Mouse (Mus musculus) kidney, embryonic 15.5 days (tissue): ENCODE measurements around the gene Emp2. TPM values are rescaled to one million over a fixed set of nuclear protein-coding genes. Genes with fewer than 3 reads are reported as not detected.

ENCODE experiments used
- ATAC-seq: fragments of 200-750 bp; cut with Nextera tagmentation; replicated peaks from 2 replicates; pipeline ENCODE4 v1.8.0; 2017; ENCODE audit warnings: moderate TSS enrichment; ENCODE audit not compliant: low FRiP score
- H3K27ac ChIP-seq: fragments of 300-500 bp; sonication (generic); 2 replicates; pipeline ENCODE4 v1.5.1; 2015; ENCODE audit warnings: mild to moderate bottlenecking, inconsistent platforms
- H3K27me3 ChIP-seq: fragments of 300-500 bp; sonication (generic); 2 replicates; pipeline ENCODE4 v1.6.1; 2015; ENCODE audit warnings: inconsistent platforms
- H3K36me3 ChIP-seq: fragments of 300-500 bp; sonication (generic); 2 replicates; pipeline ENCODE4 v1.6.1; 2015; ENCODE audit warnings: inconsistent platforms
- H3K4me1 ChIP-seq: fragments of 300-500 bp; sonication (generic); 2 replicates; pipeline ENCODE4 v1.6.1; 2015; ENCODE audit warnings: inconsistent platforms
- H3K4me2 ChIP-seq: fragments of 300-500 bp; sonication (generic); 2 replicates; pipeline ENCODE4 v1.6.1; 2015; ENCODE audit warnings: moderate library complexity, mild to moderate bottlenecking, inconsistent platforms
- H3K4me3 ChIP-seq: fragments of 300-500 bp; sonication (generic); replicated peaks from 2 replicates; pipeline ENCODE4 v1.5.1; 2015; ENCODE audit warnings: mild to moderate bottlenecking, inconsistent platforms
- H3K9ac ChIP-seq: fragments of 300-500 bp; sonication (generic); 2 replicates; pipeline ENCODE4 v1.6.1; 2015; ENCODE audit warnings: mild to moderate bottlenecking, inconsistent platforms
- H3K9me3 ChIP-seq: fragments of 300-500 bp; sonication (generic); replicated peaks from 2 replicates; pipeline ENCODE4 v1.6.1; 2016; ENCODE audit warnings: inconsistent platforms
- WGBS: fragments of 180-500 bp; shearing (Covaris S2); methylation state at CpG from one replicate; pipeline ENCODE4 v1.1.7; 2015; ENCODE audit warnings: mixed read lengths; 5-methylcytosine and 5-hydroxymethylcytosine counted together
- polyA plus RNA-seq: library from polyadenylated mRNA; unstranded; fragments of >200 nt; fragmentation: Nextera tagmentation; extraction: Ambion mirVana; gene quantifications from 2 replicates; pipeline ENCODE4 v1.2.1, GENCODE M21; 2015

Gene Emp2
- polyA plus RNA-seq, 1 experiment from 2014 or later: 19.6 TPM

- WGBS: 82% methylated on average over 13 of the region's 13 CpGs
- Histone ChIP-seq H3K4me3 (no peak overlapping the region), H3K9ac (no peak overlapping the region), H3K27me3 (no peaks in the 10 kb centered on the region), H3K27ac (no peak overlapping the region), H3K4me2 (no peak overlapping the region), H3K4me1 (0 out of 2 replicates have a peak, but pooled peaks cover 3% of the 10 kb centered on the region), H3K9me3 (no peaks in the 10 kb centered on the region), H3K36me3 (no peaks in the 10 kb centered on the region)
- no peak for ATAC-seq
These were observed 23.8 kb upstream of the Emp2 start for GRCm38 (mm10) chr16:10337422-10338197.

DNA sequence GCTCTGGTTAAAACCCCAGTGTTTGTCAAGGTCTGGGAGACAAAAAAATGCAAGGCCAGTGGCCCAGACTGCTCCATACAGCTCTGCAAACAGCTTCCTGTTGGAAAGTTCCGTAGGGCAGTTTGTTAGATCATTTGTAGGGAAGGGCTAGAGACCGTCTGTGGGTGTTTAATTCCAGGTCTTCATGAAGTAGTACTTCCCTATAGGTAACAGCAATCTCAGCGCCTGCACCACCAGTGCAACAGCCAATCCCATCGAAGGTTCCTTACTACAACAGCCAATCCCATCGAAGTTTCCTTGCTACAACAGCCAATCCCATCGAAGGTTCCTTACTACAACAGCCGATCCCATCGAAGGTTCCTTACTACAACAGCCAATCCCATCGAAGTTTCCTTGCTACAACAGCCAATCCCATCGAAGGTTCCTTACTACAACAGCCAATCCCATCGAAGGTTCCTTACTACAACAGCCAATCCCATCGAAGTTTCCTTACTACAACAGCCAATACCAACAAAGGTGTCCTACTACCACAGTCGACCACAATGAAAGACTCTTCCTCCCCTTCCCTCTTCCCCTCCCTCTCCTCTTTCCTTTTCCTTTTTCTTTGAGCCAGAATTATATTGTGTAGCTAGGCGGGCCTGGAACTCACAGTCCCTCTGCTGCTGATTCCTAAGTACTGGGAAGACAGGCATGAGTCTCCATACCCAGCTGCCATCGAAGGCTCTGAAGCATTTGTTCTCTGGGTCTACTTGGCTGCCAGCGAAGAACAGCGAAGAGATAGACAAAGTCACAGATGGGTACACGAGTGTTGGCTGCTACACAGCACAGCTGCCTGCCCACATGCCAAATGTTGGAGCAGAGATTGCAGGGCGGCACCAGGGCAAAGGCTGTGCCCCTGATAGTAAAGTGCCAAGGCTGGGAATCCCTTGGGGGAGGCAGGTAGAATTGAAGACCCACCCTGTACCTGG, 23.0 kb upstream of the Emp2 start:
- Histone ChIP-seq H3K4me2 (no peak overlapping the region), H3K9me3 (no peaks in the 10 kb centered on the region), H3K27ac (no peak overlapping the region), H3K4me1 (0 out of 2 replicates have a peak, but pooled peaks cover 3% of the 10 kb centered on the region), H3K9ac (no peak overlapping the region), H3K36me3 (no peaks in the 10 kb centered on the region), H3K27me3 (no peaks in the 10 kb centered on the region), H3K4me3 (no peak overlapping the region)
- no peak for ATAC-seq
- 91% methylated on average over 19 of the region's 19 CpGs for WGBS

GRCm38 (mm10) chr16:10335953-10336352, 22.2 kb upstream of the Emp2 start:
- H3K9me3 ChIP-seq: no peaks in the 10 kb centered on the region
- H3K27me3 ChIP-seq: no peaks in the 10 kb centered on the region
- no peak for ATAC-seq
- no peak overlapping the region for H3K9ac ChIP-seq
- WGBS: 89% methylated on average over 2 of the region's 2 CpGs
- peaks cover 6% of the 10 kb centered on the region for H3K4me1 ChIP-seq
- H3K4me3 ChIP-seq: no peak overlapping the region
- no peak overlapping the region for H3K27ac ChIP-seq
- H3K36me3 ChIP-seq: no peaks in the 10 kb centered on the region
- H3K4me2 ChIP-seq: no peak overlapping the region

- no peaks in the 10 kb centered on the region for H3K27me3 ChIP-seq
- H3K4me1 ChIP-seq: peaks cover 20% of the 10 kb centered on the region
- H3K9ac ChIP-seq: no peak overlapping the region
- no peaks in the 10 kb centered on the region for H3K9me3 ChIP-seq
- no peak overlapping the region for H3K4me3 ChIP-seq
- WGBS: 35% methylated on average over 7 of the region's 7 CpGs
- no peak overlapping the region for H3K27ac ChIP-seq
- no peaks in the 10 kb centered on the region for H3K36me3 ChIP-seq
- H3K4me2 ChIP-seq: no peak overlapping the region
- no peak for ATAC-seq
These were observed 19.0 kb upstream of the Emp2 start for GRCm38 (mm10) chr16:10332732-10333131.

DNA sequence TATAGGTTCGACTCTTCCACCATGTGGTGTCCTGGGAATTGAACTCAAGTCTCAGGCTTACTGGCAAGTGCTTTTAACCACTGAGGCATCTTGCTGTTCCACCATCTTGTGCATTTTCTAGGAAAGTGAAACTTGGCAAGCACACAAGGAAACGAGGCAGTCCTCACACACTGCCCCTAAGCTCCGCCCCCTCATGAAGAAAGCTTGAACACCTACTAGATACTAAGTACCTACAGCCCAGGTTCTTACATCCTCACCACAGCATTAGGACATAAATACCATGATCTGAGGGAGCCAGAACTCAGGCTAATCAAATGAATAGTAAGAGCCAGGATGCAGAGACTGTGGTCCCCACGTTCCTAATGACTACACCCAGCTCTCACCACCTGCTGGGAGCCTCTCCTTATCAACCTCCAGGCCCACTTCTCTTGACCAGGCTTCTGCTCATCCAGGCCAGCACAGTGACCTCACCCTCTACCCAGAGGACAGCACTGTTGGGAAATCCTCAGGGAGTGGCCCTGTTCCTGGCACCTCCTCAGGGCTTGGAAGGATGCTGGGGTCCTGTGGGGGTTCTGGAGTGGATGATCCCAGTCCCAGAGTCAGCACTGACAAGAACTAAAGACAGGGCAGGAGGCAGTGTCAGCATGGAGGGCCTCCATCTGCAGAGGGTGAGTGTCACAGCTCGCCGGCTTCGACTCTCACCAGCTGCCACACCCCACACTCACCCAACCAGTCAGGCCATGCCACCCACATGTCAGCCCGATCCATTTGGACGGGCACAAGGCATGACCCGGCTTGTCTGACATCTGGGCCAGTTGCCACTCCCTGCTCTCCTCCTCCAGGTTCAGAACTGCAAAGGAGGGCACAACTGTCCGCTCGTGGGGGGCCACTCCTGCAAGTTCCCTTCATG, 17.1 kb upstream of the Emp2 start:
- H3K9ac ChIP-seq: no peak overlapping the region
- H3K36me3 ChIP-seq: no peaks in the 10 kb centered on the region
- 58% methylated on average over 12 of the region's 12 CpGs for WGBS
- H3K4me2 ChIP-seq: no peak overlapping the region
- peaks cover 25% of the 10 kb centered on the region for H3K4me1 ChIP-seq
- H3K4me3 ChIP-seq: no peak overlapping the region
- no peak overlapping the region for H3K27ac ChIP-seq
- H3K9me3 ChIP-seq: no peaks in the 10 kb centered on the region
- ATAC-seq: peak; percentile 40; the same call in 1 of the 2 replicates
- no peaks in the 10 kb centered on the region for H3K27me3 ChIP-seq

GRCm38 (mm10) chr16:10327563-10328333, 14.0 kb upstream of the Emp2 start:
- Histone ChIP-seq H3K4me3 (no peak overlapping the region), H3K9ac (no peak overlapping the region), H3K27me3 (no peaks in the 10 kb centered on the region), H3K4me2 (peak overlapping the region; percentile 16; the same call in 1 of the 2 replicates), H3K9me3 (no peaks in the 10 kb centered on the region), H3K27ac (peak overlapping the region; percentile 87), H3K36me3 (no peaks in the 10 kb centered on the region), H3K4me1 (peaks cover 25% of the 10 kb centered on the region)
- peak; percentile 91 for ATAC-seq
- 36% methylated on average over 13 of the region's 13 CpGs for WGBS

DNA sequence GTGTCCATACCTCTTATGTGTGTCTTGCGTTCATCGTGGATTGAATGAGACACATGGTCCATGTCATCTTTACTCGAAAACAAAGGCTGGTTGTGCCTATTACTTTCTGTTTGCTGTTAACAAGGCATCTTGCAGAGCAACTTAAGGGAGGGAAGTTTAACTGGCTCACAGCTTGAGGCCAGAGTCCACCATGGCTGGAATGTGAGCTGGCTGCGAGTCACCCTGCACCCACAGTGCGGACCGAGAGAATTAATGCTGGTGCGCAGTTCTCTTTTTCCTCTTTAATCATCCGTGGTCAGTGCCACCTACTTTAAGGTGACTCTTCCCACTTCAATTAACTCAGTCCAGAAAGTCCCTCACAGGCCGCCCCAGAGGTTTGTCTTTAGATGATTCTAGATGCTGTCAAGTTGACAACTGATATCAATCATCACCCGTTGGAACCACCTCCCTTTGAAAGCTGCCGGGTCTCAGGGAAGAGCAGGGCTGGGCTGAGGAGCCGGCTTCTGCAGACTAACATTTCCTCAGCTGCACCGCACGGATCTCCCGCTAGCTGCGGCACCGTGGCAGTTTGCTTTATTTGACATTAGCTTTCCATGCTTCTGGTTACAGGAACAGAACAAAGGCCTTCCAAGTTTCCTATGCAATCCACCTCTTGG, 6.3 kb upstream of the Emp2 start:
- ATAC-seq: peak; percentile 59
- no peak overlapping the region for H3K4me3 ChIP-seq
- no peaks in the 10 kb centered on the region; the same call in 1 of the 2 replicates for H3K27me3 ChIP-seq
- no peaks in the 10 kb centered on the region for H3K9me3 ChIP-seq
- no peak overlapping the region for H3K27ac ChIP-seq
- 56% methylated on average over 17 of the region's 17 CpGs for WGBS
- no peak overlapping the region for H3K9ac ChIP-seq
- H3K4me2 ChIP-seq: no peak overlapping the region
- H3K36me3 ChIP-seq: no peaks in the 10 kb centered on the region
- no peaks in the 10 kb centered on the region for H3K4me1 ChIP-seq

DNA sequence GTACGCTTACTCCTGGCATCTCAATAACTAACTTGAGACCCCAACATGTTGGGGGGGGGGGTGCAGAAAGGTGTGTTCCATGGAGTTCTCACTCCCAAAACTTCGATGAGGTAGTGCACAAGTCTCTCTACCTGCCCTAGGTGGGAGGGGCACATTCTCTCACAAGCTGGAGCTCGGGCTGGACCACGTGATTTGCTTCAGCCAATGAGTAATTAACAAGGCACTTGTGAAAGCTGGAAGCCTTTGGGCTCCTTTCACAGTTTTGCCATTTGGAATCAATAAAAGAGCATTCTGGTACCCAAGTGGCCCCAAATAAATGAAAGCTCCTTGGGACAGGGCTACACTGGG, 3.4 kb upstream of the Emp2 start:
- Histone ChIP-seq H3K4me2 (no peak overlapping the region), H3K4me3 (no peak overlapping the region), H3K27me3 (peaks cover 10% of the 10 kb centered on the region; the same call in 1 of the 2 replicates), H3K4me1 (peaks cover 12% of the 10 kb centered on the region), H3K9me3 (no peaks in the 10 kb centered on the region), H3K9ac (no peak overlapping the region), H3K27ac (no peak overlapping the region), H3K36me3 (no peaks in the 10 kb centered on the region)
- no peak for ATAC-seq
- 54% methylated on average over 4 of the region's 4 CpGs for WGBS

DNA sequence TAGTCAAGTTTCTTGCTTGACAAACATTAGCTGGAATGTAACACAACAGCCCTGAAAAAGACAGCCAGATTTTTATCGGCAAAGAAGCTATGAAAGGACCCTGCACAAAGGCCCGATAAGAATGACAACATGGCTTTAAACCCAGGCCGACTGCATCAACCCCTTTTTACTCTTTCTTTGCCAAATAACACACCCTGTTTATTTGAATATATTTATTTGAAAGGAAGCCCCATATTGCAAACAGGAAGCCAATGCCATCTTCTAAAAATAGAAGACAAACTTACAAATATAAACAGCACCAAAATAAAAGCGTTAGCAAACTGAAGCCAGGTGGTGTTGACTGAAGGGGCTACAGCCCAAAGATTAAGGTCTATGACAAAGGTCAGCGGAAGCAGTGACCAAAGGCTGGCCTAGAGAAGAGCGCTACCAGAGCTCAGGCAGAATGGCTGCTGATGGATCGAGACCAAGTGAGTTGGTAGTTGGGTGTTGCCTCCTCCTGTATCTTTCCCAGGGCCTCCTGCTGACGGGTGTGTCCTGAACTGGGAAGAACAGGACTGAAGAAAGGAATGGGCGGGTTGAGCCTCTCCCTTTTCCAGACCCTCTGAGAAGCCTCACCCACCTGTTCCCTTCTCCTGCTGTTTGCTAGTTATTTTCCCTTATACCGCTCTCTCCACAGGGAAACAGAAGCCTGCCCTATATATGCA, 2.9 kb upstream of the Emp2 start:
- H3K27me3 ChIP-seq: peaks cover 10% of the 10 kb centered on the region; the same call in 1 of the 2 replicates
- H3K4me1 ChIP-seq: peaks cover 12% of the 10 kb centered on the region
- no peak overlapping the region for H3K4me3 ChIP-seq
- ATAC-seq: no peak
- H3K9me3 ChIP-seq: no peaks in the 10 kb centered on the region
- 79% methylated on average over 10 of the region's 10 CpGs for WGBS
- H3K9ac ChIP-seq: no peak overlapping the region
- H3K36me3 ChIP-seq: no peaks in the 10 kb centered on the region
- no peak overlapping the region for H3K4me2 ChIP-seq
- no peak overlapping the region for H3K27ac ChIP-seq

DNA sequence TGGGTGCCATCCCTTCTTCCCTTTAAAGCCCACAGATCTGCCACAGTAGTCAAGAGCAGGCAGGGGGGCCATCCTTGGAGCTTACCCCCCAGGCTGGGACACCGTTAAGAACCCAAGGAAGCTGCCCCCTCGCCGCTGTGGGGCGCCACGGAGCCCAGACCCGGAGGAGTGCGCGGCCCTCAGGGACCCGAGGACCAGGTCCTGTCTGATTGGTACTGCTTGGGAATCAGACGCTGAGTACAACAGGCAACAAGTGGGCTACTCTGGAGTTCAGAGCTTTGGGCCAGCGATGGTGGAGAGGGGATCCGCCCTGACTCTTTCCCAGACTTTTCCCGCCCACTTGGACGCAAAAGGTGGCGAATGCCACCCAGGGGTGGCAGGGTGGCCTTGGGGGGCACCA, 542 bp downstream of the Emp2 start:
- Histone ChIP-seq H3K27ac (no peak overlapping the region), H3K9ac (peak overlapping the region; percentile 59), H3K9me3 (no peaks in the 10 kb centered on the region), H3K4me3 (peak overlapping the region; percentile 61), H3K36me3 (no peaks in the 10 kb centered on the region), H3K4me1 (peaks cover 12% of the 10 kb centered on the region), H3K27me3 (peaks cover 10% of the 10 kb centered on the region; the same call in 1 of the 2 replicates), H3K4me2 (peak overlapping the region; percentile 93)
- WGBS: 5% methylated on average over 15 of the region's 15 CpGs
- peak; percentile 56 for ATAC-seq
